Mouse (Mus musculus) small intestine, adult 2 months (tissue): ENCODE data around the gene Pde8b. TPM values are rescaled to one million over a fixed set of nuclear protein-coding genes. Genes with fewer than 3 reads are reported as not detected.

ENCODE experiments used
- H3K27ac ChIP-seq: fragments of 200-500 bp; 2 replicates; pipeline ENCODE4 v1.5.1; 2012; ENCODE audit warnings: low read depth, low read length, control low read depth, inconsistent platforms; ENCODE audit not compliant: insufficient read depth
- H3K27me3 ChIP-seq: fragments of 200-500 bp; 2 replicates; pipeline ENCODE4 v1.6.1; 2012; ENCODE audit warnings: mild to moderate bottlenecking, moderate library complexity, low read length, inconsistent platforms; ENCODE audit not compliant: control insufficient read depth, insufficient read depth
- H3K36me3 ChIP-seq: fragments of 200-500 bp; 2 replicates; pipeline ENCODE4 v1.6.1; 2012; ENCODE audit warnings: mild to moderate bottlenecking, low read length, control low read depth, inconsistent platforms; ENCODE audit not compliant: control insufficient read depth, insufficient read depth
- H3K4me1 ChIP-seq: fragments of 200-500 bp; 2 replicates; pipeline ENCODE4 v1.6.1; 2012; ENCODE audit warnings: low read length, inconsistent platforms, mixed read lengths; ENCODE audit not compliant: control insufficient read depth, insufficient read depth, insufficient read length
- H3K4me3 ChIP-seq: fragments of 200-500 bp; 2 replicates; pipeline ENCODE4 v1.5.1; 2012; ENCODE audit warnings: low read depth, mild to moderate bottlenecking, control low read depth, inconsistent platforms, low read length, moderate library complexity
- CTCF ChIP-seq: fragments of 200-500 bp; IDR thresholded peaks from 2 replicates; pipeline ENCODE4 v1.5.1; 2012; ENCODE audit warnings: low read depth, mild to moderate bottlenecking, control low read depth, inconsistent platforms, low read length, moderate library complexity, mixed read lengths; ENCODE audit not compliant: insufficient replicate concordance, insufficient read length; ENCODE audit errors: extremely low read depth
- POLR2A ChIP-seq: fragments of 200-500 bp; IDR thresholded peaks from 2 replicates; pipeline ENCODE4 v1.6.1; 2012; ENCODE audit warnings: low read depth, mild to moderate bottlenecking, control low read depth, inconsistent platforms, low read length, moderate library complexity
- WGBS: fragments of 180-500 bp; shearing (Covaris S2); methylation state at CpG from one replicate; pipeline ENCODE4 v1.1.7; 2018; 5-methylcytosine and 5-hydroxymethylcytosine counted together
- polyA plus RNA-seq: library from polyadenylated mRNA; depleted of rRNA; stranded (reverse); fragments of >200 nt; gene quantifications from 2 replicates; pipeline ENCODE4 v1.2.3, GENCODE M21; 2012

The Pde8b gene
- polyA plus RNA-seq, 1 experiment: 4.8 TPM

- TF ChIP-seq CTCF: no peak
- no peak for TF ChIP-seq POLR2A
- H3K27ac ChIP-seq: no peak overlapping the region
- WGBS: 97% methylated on average over 1 of the region's 1 CpGs
- no peaks in the 10 kb centered on the region for H3K36me3 ChIP-seq
- no peaks in the 10 kb centered on the region for H3K4me1 ChIP-seq
- H3K27me3 ChIP-seq: no peaks in the 10 kb centered on the region
- no peak overlapping the region for H3K4me3 ChIP-seq
These were observed 194.3 kb downstream of the Pde8b start for GRCm38 (mm10) chr13:95055742-95056388.

GRCm38 (mm10) chr13:95052421-95052820, 197.7 kb downstream of the Pde8b start:
- no peak overlapping the region for H3K27ac ChIP-seq
- TF ChIP-seq POLR2A (no peak), CTCF (no peak)
- H3K36me3 ChIP-seq: no peaks in the 10 kb centered on the region
- H3K27me3 ChIP-seq: no peaks in the 10 kb centered on the region
- WGBS: 89% methylated on average over 3 of the region's 3 CpGs
- no peaks in the 10 kb centered on the region for H3K4me1 ChIP-seq
- H3K4me3 ChIP-seq: no peak overlapping the region

- Histone ChIP-seq H3K36me3 (no peaks in the 10 kb centered on the region), H3K4me1 (no peaks in the 10 kb centered on the region), H3K27ac (no peak overlapping the region), H3K27me3 (no peaks in the 10 kb centered on the region), H3K4me3 (no peak overlapping the region)
- WGBS: 78% methylated on average over 4 of the region's 4 CpGs
- TF ChIP-seq CTCF (no peak), POLR2A (no peak)
These were observed 199.7 kb downstream of the Pde8b start for GRCm38 (mm10) chr13:95050398-95050797.

GRCm38 (mm10) chr13:95044108-95044507, 206.0 kb downstream of the Pde8b start:
- Histone ChIP-seq H3K4me3 (no peak overlapping the region), H3K4me1 (no peaks in the 10 kb centered on the region), H3K36me3 (0 out of 2 replicates have a peak, but pooled peaks cover 3% of the 10 kb centered on the region), H3K27me3 (no peaks in the 10 kb centered on the region), H3K27ac (no peak overlapping the region)
- 28% methylated on average over 1 of the region's 1 CpGs for WGBS
- TF ChIP-seq POLR2A (no peak), CTCF (no peak)

GRCm38 (mm10) chr13:95040140-95040738, 209.9 kb downstream of the Pde8b start:
- TF ChIP-seq POLR2A (no peak), CTCF (no peak)
- no peaks in the 10 kb centered on the region for H3K27me3 ChIP-seq
- H3K36me3 ChIP-seq: 0 out of 2 replicates have a peak, but pooled peaks cover 3% of the 10 kb centered on the region
- WGBS: 84% methylated on average over 9 of the region's 9 CpGs
- no peak overlapping the region for H3K27ac ChIP-seq
- no peak overlapping the region for H3K4me3 ChIP-seq
- H3K4me1 ChIP-seq: no peaks in the 10 kb centered on the region

GRCm38 (mm10) chr13:95038200-95038599, 211.9 kb downstream of the Pde8b start:
- TF ChIP-seq POLR2A: no peak
- TF ChIP-seq CTCF: no peak
- 52% methylated on average over 4 of the region's 4 CpGs for WGBS
- H3K27ac ChIP-seq: no peak overlapping the region
- H3K36me3 ChIP-seq: 0 out of 2 replicates have a peak, but pooled peaks cover 3% of the 10 kb centered on the region
- no peaks in the 10 kb centered on the region for H3K27me3 ChIP-seq
- 0 out of 2 replicates have a peak, but pooled peaks cover under 1% of the 10 kb centered on the region for H3K4me1 ChIP-seq
- H3K4me3 ChIP-seq: no peak overlapping the region

GRCm38 (mm10) chr13:95034715-95035114, 215.4 kb downstream of the Pde8b start:
- 85% methylated on average over 2 of the region's 2 CpGs for WGBS
- H3K36me3 ChIP-seq: 0 out of 2 replicates have a peak, but pooled peaks cover 1% of the 10 kb centered on the region
- H3K4me1 ChIP-seq: peaks cover 10% of the 10 kb centered on the region
- H3K4me3 ChIP-seq: no peak overlapping the region
- H3K27ac ChIP-seq: no peak overlapping the region
- no peaks in the 10 kb centered on the region for H3K27me3 ChIP-seq
- TF ChIP-seq CTCF (no peak), POLR2A (no peak)

GRCm38 (mm10) chr13:95034094-95034493, 216.0 kb downstream of the Pde8b start:
- no peak overlapping the region for H3K4me3 ChIP-seq
- H3K27me3 ChIP-seq: no peaks in the 10 kb centered on the region
- TF ChIP-seq CTCF (no peak), POLR2A (no peak)
- WGBS: 81% methylated on average over 9 of the region's 9 CpGs
- H3K27ac ChIP-seq: no peak overlapping the region
- H3K4me1 ChIP-seq: peaks cover 10% of the 10 kb centered on the region
- H3K36me3 ChIP-seq: 0 out of 2 replicates have a peak, but pooled peaks cover 1% of the 10 kb centered on the region
